Mouse (Mus musculus) limb, embryonic 14.5 days (tissue): ENCODE data around the gene Ppm1h. TPM values are rescaled to one million over a fixed set of nuclear protein-coding genes. Genes with fewer than 3 reads are reported as not detected.
"Not testable (repeated sequence)": the region's sequence is repeated elsewhere in the genome, so short reads cannot be mapped to it uniquely, and the experiment has no call there.

ENCODE experiments used
- ATAC-seq: fragments of 200-750 bp; cut with Nextera tagmentation; 2 replicates; pipeline ENCODE4 v1.8.0; 2017; ENCODE audit warnings: low read depth, moderate number of reproducible peaks, moderate TSS enrichment; ENCODE audit not compliant: low FRiP score
- DNase-seq: peaks from one replicate; pipeline ENCODE4 v3.0.0-alpha.2; 2015; ENCODE audit warnings: low spot score
- H3K27ac ChIP-seq: fragments of 300-500 bp; sonication (generic); replicated peaks from 2 replicates; pipeline ENCODE4 v1.5.1; 2014; ENCODE audit warnings: low read depth, mild to moderate bottlenecking, low read length, moderate library complexity, mixed read lengths
- H3K27me3 ChIP-seq: fragments of 300-500 bp; sonication (generic); 2 replicates; pipeline ENCODE4 v1.6.1; 2014; ENCODE audit warnings: low read length, mixed read lengths; ENCODE audit not compliant: control insufficient read depth, insufficient read depth
- H3K36me3 ChIP-seq: fragments of 300-500 bp; sonication (generic); 2 replicates; pipeline ENCODE4 v1.6.1; 2014; ENCODE audit warnings: mild to moderate bottlenecking, low read length, moderate library complexity, mixed read lengths; ENCODE audit not compliant: control insufficient read depth, insufficient read depth
- H3K4me1 ChIP-seq: fragments of 300-500 bp; sonication (generic); 2 replicates; pipeline ENCODE4 v1.6.1; 2014; ENCODE audit warnings: antibody characterized with exemption, low read length, mixed read lengths; ENCODE audit not compliant: control insufficient read depth, insufficient read depth
- H3K4me2 ChIP-seq: fragments of 300-500 bp; sonication (generic); replicated peaks from 2 replicates; pipeline ENCODE4 v1.6.1; 2014; ENCODE audit warnings: low read depth, mild to moderate bottlenecking, low read length, moderate library complexity; ENCODE audit not compliant: severe bottlenecking
- H3K4me3 ChIP-seq: fragments of 300-500 bp; sonication (generic); replicated peaks from 2 replicates; pipeline ENCODE4 v1.5.1; 2014; ENCODE audit warnings: low read length
- H3K9ac ChIP-seq: fragments of 300-500 bp; sonication (generic); 2 replicates; pipeline ENCODE4 v1.6.1; 2014; ENCODE audit warnings: mild to moderate bottlenecking, low read depth, low read length, moderate library complexity; ENCODE audit not compliant: severe bottlenecking
- H3K9me3 ChIP-seq: fragments of 300-500 bp; sonication (generic); 2 replicates; pipeline ENCODE4 v1.6.1; 2016; ENCODE audit warnings: low read length; ENCODE audit not compliant: control insufficient read depth
- POLR2A ChIP-seq: fragments of 200-500 bp; IDR thresholded peaks from 2 replicates; pipeline ENCODE4 v1.8.0; 2012; ENCODE audit warnings: inconsistent platforms, mild to moderate bottlenecking, moderate library complexity, borderline replicate concordance; ENCODE audit not compliant: insufficient read depth, insufficient read length; ENCODE audit errors: extremely low read depth
- WGBS: fragments of 180-500 bp; shearing (Covaris S2); extraction: QIAGEN DNeasy Blood & Tissue Kit; methylation state at CpG from one replicate; pipeline ENCODE4 v1.1.7; 2014; 5-methylcytosine and 5-hydroxymethylcytosine counted together
- polyA plus RNA-seq, 2 experiments: library from polyadenylated mRNA; depleted of rRNA in 1 of 2; stranded (reverse) in 1 of 2; unstranded in 1 of 2; fragments of >200 nt; fragmentation: Nextera tagmentation in 1 of 2; extraction: Ambion mirVana in 1 of 2; gene quantifications; 2 replicates each; pipeline versions ENCODE4 v1.2.1 to v1.2.3; 2012 to 2014

Gene Ppm1h
- polyA plus RNA-seq, 2 experiments, result 2.2 to 3.4 TPM

DNA sequence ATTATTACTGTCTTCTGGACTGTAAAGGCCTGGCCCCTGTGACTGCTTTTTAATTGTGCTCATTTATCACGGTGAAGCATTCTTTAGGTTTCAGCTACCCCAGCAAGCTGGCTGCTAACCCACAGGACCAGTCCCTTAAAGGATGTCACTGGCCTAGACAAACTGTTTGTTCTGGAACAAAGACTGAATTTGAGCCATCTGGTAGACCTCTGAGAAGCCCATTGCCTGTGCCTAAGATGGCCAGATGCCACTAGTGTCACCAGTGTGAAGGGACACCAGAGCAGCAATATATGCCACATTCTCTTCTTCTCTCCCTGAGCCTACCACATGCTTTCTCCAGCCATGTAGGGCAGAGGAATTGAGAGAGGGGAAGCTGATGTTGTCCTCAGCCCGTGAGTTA, 240.9 kb downstream of the Ppm1h start:
- no peaks in the 10 kb centered on the region for H3K9me3 ChIP-seq
- no peak overlapping the region for H3K4me2 ChIP-seq
- DNase-seq (no peak), ATAC-seq (no peak)
- H3K27me3 ChIP-seq, result no peaks in the 10 kb centered on the region
- peaks cover 32% of the 10 kb centered on the region for H3K4me1 ChIP-seq
- H3K9ac ChIP-seq, result no peak overlapping the region
- H3K27ac ChIP-seq, result no peak overlapping the region
- TF ChIP-seq POLR2A, result no peak
- 69% methylated on average over 2 of the region's 2 CpGs for WGBS
- no peaks in the 10 kb centered on the region for H3K36me3 ChIP-seq
- no peak overlapping the region for H3K4me3 ChIP-seq

DNA sequence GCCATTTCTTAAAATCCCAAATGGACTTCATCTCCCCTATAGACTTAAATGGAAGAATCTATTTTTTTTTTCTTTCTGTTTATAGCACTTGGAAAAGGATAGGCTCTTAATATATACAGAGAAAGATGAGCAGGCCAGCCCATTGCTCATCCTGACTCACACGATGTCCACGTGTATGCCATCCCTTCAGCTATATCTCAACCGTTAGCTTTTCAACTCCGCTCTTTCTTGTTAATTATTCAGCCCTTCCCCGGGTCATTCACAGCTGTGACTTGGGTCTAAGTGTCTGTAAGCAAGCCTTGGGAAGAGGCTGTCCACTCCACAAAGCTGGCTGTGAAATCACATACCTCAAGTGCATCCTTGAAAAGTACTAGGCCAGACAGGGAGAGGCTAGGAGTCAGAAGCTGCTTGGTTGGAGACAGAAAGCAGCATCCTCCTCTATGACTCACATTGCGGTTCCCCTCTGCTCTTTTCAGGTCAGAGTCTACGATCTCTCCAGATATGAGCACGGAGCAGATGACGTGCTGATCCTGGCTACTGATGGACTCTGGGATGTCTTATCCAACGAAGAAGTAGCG, 241.7 kb downstream of the Ppm1h start:
- no peaks in the 10 kb centered on the region for H3K9me3 ChIP-seq
- peaks cover 29% of the 10 kb centered on the region for H3K4me1 ChIP-seq
- ATAC-seq, result no peak
- no peak overlapping the region for H3K27ac ChIP-seq
- TF ChIP-seq POLR2A, result no peak
- no peak overlapping the region for H3K4me2 ChIP-seq
- H3K9ac ChIP-seq, result no peak overlapping the region
- 97% methylated on average over 11 of the region's 11 CpGs for WGBS
- H3K27me3 ChIP-seq, result no peaks in the 10 kb centered on the region
- no peaks in the 10 kb centered on the region for H3K36me3 ChIP-seq
- no peak overlapping the region for H3K4me3 ChIP-seq
- no peak for DNase-seq

DNA sequence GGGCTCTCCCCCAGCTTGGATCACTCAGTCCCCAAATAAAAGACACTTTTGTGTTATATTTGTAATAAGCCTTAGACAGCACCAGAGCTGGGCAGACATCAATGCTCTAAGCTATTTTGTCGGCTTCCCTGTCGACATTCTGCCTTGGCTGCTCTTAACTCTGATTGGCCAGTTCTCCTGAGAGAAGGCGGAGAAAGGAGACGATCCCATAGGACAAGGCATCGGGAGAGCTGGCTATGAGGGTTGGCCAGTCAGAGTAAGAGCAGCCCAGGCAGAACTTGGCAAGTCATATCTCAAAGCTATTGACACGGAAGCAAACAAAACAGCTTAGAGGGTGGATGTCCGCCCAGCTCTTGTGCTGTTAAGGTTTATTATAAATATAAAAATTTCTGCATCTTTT, 243.7 kb downstream of the Ppm1h start:
- Histone ChIP-seq H3K27ac (no peak overlapping the region), H3K4me3 (no peak overlapping the region), H3K4me1 (peaks cover 16% of the 10 kb centered on the region; the same call in 1 of the 2 replicates), H3K27me3 (no peaks in the 10 kb centered on the region), H3K4me2 (no peak overlapping the region; the same call in 1 of the 2 replicates), H3K9ac (no peak overlapping the region), H3K9me3 (no peaks in the 10 kb centered on the region), H3K36me3 (no peaks in the 10 kb centered on the region)
- DNase-seq, result no peak
- 39% methylated on average over 7 of the region's 7 CpGs for WGBS
- TF ChIP-seq POLR2A, result no peak
- no peak for ATAC-seq

DNA sequence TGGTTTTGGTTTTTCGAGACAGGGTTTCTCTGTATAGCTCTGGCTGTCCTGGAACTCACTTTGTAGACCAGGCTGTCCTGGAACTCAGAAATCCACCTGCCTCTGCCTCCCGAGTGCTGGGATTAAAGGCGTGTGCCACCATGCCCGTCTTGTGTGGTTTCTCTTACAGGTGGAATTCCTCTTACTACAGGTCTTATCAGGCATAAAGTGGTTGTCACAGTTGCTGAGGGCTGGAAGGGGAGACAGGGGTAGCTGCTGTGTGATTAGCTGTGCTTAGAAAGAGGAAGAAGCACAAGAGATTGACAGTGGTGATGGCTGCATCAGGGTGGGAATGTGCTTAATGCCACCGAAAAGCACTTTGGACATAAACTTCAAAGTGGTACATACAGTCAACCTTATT, 246.0 kb downstream of the Ppm1h start:
- WGBS, result 82% methylated on average over 5 of the region's 5 CpGs
- not testable (repeated sequence) for H3K27ac ChIP-seq, H3K4me2 ChIP-seq, H3K9ac ChIP-seq, H3K27me3 ChIP-seq, DNase-seq, H3K4me3 ChIP-seq, H3K9me3 ChIP-seq, H3K4me1 ChIP-seq, H3K36me3 ChIP-seq, ATAC-seq

DNA sequence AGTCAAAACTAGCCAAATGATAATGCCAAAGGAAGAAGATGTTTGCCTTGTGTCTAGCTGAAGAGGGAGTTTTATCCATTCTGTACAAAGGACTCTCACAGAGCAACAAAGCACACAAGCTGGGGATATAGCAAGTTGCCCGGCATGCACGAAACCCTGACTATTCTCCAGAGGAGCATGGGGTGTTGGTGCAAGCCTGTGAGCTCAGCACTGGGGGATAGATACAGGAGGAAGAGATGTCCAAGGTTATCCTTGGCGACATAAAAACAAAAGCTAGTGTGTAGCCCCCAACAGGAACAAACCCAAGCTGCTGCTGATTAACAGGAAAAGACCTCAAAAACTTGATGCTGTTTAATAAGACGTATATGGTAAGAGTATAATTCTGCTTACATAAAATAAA, 247.7 kb downstream of the Ppm1h start:
- no peaks in the 10 kb centered on the region for H3K27me3 ChIP-seq
- no peak overlapping the region for H3K4me3 ChIP-seq
- H3K27ac ChIP-seq, result no peak overlapping the region
- no peaks in the 10 kb centered on the region for H3K9me3 ChIP-seq
- H3K4me2 ChIP-seq, result no peak overlapping the region
- ATAC-seq (no peak), DNase-seq (no peak)
- 83% methylated on average over 4 of the region's 4 CpGs for WGBS
- H3K4me1 ChIP-seq, result peaks cover 21% of the 10 kb centered on the region
- TF ChIP-seq POLR2A, result no peak
- no peak overlapping the region for H3K9ac ChIP-seq
- H3K36me3 ChIP-seq, result no peaks in the 10 kb centered on the region

DNA sequence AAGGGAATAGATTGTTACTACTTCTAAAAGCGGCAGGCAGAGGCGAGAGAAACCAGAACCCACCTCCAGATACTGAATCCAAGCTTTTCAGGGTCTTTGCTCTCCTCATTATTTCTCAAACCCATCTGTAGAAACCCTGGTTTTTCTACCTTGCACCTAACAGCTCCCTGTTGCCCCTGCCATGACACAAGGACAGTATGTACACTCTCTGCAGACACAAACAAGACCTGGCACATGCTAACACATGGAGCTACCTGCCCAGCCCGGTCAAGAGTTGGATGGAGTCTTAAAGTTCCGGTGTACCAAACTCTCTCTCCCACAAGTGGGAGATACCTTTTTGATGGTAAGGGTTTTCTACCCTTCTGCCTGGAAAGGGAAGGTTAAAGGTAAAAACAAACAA, 252.0 kb downstream of the Ppm1h start:
- H3K36me3 ChIP-seq, result no peaks in the 10 kb centered on the region
- no peak overlapping the region for H3K9ac ChIP-seq
- no peak overlapping the region for H3K27ac ChIP-seq
- H3K27me3 ChIP-seq, result no peaks in the 10 kb centered on the region
- no peak overlapping the region for H3K4me3 ChIP-seq
- peaks cover 37% of the 10 kb centered on the region for H3K4me1 ChIP-seq
- no peak for TF ChIP-seq POLR2A
- H3K9me3 ChIP-seq, result no peaks in the 10 kb centered on the region
- H3K4me2 ChIP-seq, result no peak overlapping the region
- ATAC-seq (no peak), DNase-seq (no peak)
- WGBS, result 74% methylated on average over 4 of the region's 4 CpGs
